Mouse (Mus musculus): Measurements from ENCODE around the gene Trappc3l. TPM values are rescaled to one million over a fixed set of nuclear protein-coding genes. Genes with fewer than 3 reads are reported as not detected.
"Not testable (repeated sequence)": the region's sequence is repeated elsewhere in the genome, so short reads cannot be mapped to it uniquely, and the experiment has no call there.

The Trappc3l gene
- not detected in 2 replicates for polyA plus RNA-seq (2014; fragmentation: Nextera tagmentation; extraction: Ambion mirVana)

- H3K27ac ChIP-seq (ENCODE audit: low read depth, low read length), result no peak within 1 kb of the TSS
- WGBS, result 81% methylated on average over 3 of the region's 3 CpGs
- DNase-seq (ENCODE audit: low spot score, missing footprints) (no peak), ATAC-seq (ENCODE audit: low FRiP score) (no peak)
- no peaks in the 10 kb centered on the region for H3K36me3 ChIP-seq (ENCODE audit: control insufficient read depth, insufficient read depth, low read length)
- H3K4me3 ChIP-seq (ENCODE audit: low read depth, low read length), result no peak within 1 kb of the TSS
- H3K9me3 ChIP-seq (ENCODE audit: control insufficient read depth, low read length), result no peaks in the 10 kb centered on the region
- no peak within 1 kb of the TSS for H3K9ac ChIP-seq (ENCODE audit: low read length)
- no peaks in the 10 kb centered on the region for H3K4me1 ChIP-seq (ENCODE audit: control insufficient read depth, insufficient read depth, low read length)
- H3K4me2 ChIP-seq, result no peak within 1 kb of the TSS
- H3K27me3 ChIP-seq (ENCODE audit: control insufficient read depth, insufficient read depth, low read length), result no peaks in the 10 kb centered on the region
These were observed at the start of gene Trappc3l for GRCm38 (mm10) chr10:34037401-34037800. TSS of gene Trappc3l (plus strand) at chr10:34037597.

- H3K27ac ChIP-seq (ENCODE audit: low read depth, low read length); H3K9ac ChIP-seq (ENCODE audit: low read length); H3K36me3 ChIP-seq (ENCODE audit: control insufficient read depth, insufficient read depth, low read length); ATAC-seq (ENCODE audit: low FRiP score); H3K9me3 ChIP-seq (ENCODE audit: control insufficient read depth, low read length); H3K27me3 ChIP-seq (ENCODE audit: control insufficient read depth, insufficient read depth, low read length); H3K4me2 ChIP-seq; H3K4me3 ChIP-seq (ENCODE audit: low read depth, low read length); H3K4me1 ChIP-seq (ENCODE audit: control insufficient read depth, insufficient read depth, low read length); DNase-seq (ENCODE audit: low spot score, missing footprints): not testable (repeated sequence)
- 92% methylated on average over 6 of the region's 8 CpGs for WGBS
These were observed 40.7 kb upstream of the Trappc3l start for GRCm38 (mm10) chr10:33996686-33997085.

GRCm38 (mm10) chr10:33998397-33998796, 39.0 kb upstream of the Trappc3l start:
- ATAC-seq (ENCODE audit: low FRiP score), result no peak
- no peaks in the 10 kb centered on the region; the same call in 1 of the 2 replicates for H3K36me3 ChIP-seq (ENCODE audit: control insufficient read depth, insufficient read depth, low read length)
- H3K4me1 ChIP-seq (ENCODE audit: control insufficient read depth, insufficient read depth, low read length), result no peaks in the 10 kb centered on the region

GRCm38 (mm10) chr10:34012581-34012980, 24.8 kb upstream of the Trappc3l start:
- no peak for ATAC-seq (ENCODE audit: low FRiP score)
- Histone ChIP-seq H3K9me3 (ENCODE audit: control insufficient read depth, low read length) (no peaks in the 10 kb centered on the region), H3K27ac (ENCODE audit: low read depth, low read length) (no peak overlapping the region), H3K9ac (ENCODE audit: low read length) (no peak overlapping the region), H3K36me3 (ENCODE audit: control insufficient read depth, insufficient read depth, low read length) (no peaks in the 10 kb centered on the region; the same call in 1 of the 2 replicates), H3K4me3 (ENCODE audit: low read depth, low read length) (no peak overlapping the region), H3K4me2 (no peak overlapping the region), H3K4me1 (ENCODE audit: control insufficient read depth, insufficient read depth, low read length) (no peaks in the 10 kb centered on the region), H3K27me3 (ENCODE audit: control insufficient read depth, insufficient read depth, low read length) (no peaks in the 10 kb centered on the region)
- no peak for DNase-seq (ENCODE audit: low spot score, missing footprints)
- WGBS, result 95% methylated on average over 4 of the region's 4 CpGs

More at GRCm38 (mm10) chr10:33998397-33998796, 39.0 kb upstream of the Trappc3l start:
- Histone ChIP-seq H3K4me2 (no peak overlapping the region), H3K9me3 (ENCODE audit: control insufficient read depth, low read length) (no peaks in the 10 kb centered on the region), H3K27me3 (ENCODE audit: control insufficient read depth, insufficient read depth, low read length) (no peaks in the 10 kb centered on the region), H3K9ac (ENCODE audit: low read length) (no peak overlapping the region), H3K27ac (ENCODE audit: low read depth, low read length) (no peak overlapping the region), H3K4me3 (ENCODE audit: low read depth, low read length) (no peak overlapping the region)
- no peak for DNase-seq (ENCODE audit: low spot score, missing footprints)

- ATAC-seq (ENCODE audit: low FRiP score) (no peak), DNase-seq (ENCODE audit: low spot score, missing footprints) (no peak)
- H3K4me1 ChIP-seq (ENCODE audit: control insufficient read depth, insufficient read depth, low read length), result peaks cover 5% of the 10 kb centered on the region
- no peaks in the 10 kb centered on the region for H3K27me3 ChIP-seq (ENCODE audit: control insufficient read depth, insufficient read depth, low read length)
- H3K4me2 ChIP-seq, result no peak overlapping the region
- no peaks in the 10 kb centered on the region; the same call in 1 of the 2 replicates for H3K36me3 ChIP-seq (ENCODE audit: control insufficient read depth, insufficient read depth, low read length)
- no peak overlapping the region for H3K4me3 ChIP-seq (ENCODE audit: low read depth, low read length)
- H3K9ac ChIP-seq (ENCODE audit: low read length), result no peak overlapping the region
- no peaks in the 10 kb centered on the region for H3K9me3 ChIP-seq (ENCODE audit: control insufficient read depth, low read length)
- WGBS, result 72% methylated on average over 2 of the region's 2 CpGs
- no peak overlapping the region for H3K27ac ChIP-seq (ENCODE audit: low read depth, low read length)
These were observed 24.2 kb upstream of the Trappc3l start for GRCm38 (mm10) chr10:34013241-34013640.

GRCm38 (mm10) chr10:34018746-34019301, 18.6 kb upstream of the Trappc3l start:
- DNase-seq (ENCODE audit: low spot score, missing footprints) (peak; percentile 86), ATAC-seq (ENCODE audit: low FRiP score) (no peak)
- WGBS, result under 1% methylated on average over 21 of the region's 21 CpGs
- peak overlapping the region; percentile 93 for H3K9ac ChIP-seq (ENCODE audit: low read length)
- H3K4me1 ChIP-seq (ENCODE audit: control insufficient read depth, insufficient read depth, low read length), result peaks cover 14% of the 10 kb centered on the region
- H3K4me3 ChIP-seq (ENCODE audit: low read depth, low read length), result peak overlapping the region; percentile 71
- peak overlapping the region; percentile 73 for H3K27ac ChIP-seq (ENCODE audit: low read depth, low read length)
- peak overlapping the region; percentile 78 for H3K4me2 ChIP-seq
- H3K27me3 ChIP-seq (ENCODE audit: control insufficient read depth, insufficient read depth, low read length), result no peaks in the 10 kb centered on the region
- H3K36me3 ChIP-seq (ENCODE audit: control insufficient read depth, insufficient read depth, low read length), result no peaks in the 10 kb centered on the region
- H3K9me3 ChIP-seq (ENCODE audit: control insufficient read depth, low read length), result no peaks in the 10 kb centered on the region

- Histone ChIP-seq H3K27me3 (ENCODE audit: control insufficient read depth, insufficient read depth, low read length) (no peaks in the 10 kb centered on the region), H3K4me1 (ENCODE audit: control insufficient read depth, insufficient read depth, low read length) (peaks cover 14% of the 10 kb centered on the region), H3K27ac (ENCODE audit: low read depth, low read length) (peak within 1 kb of the TSS; percentile 73), H3K9ac (ENCODE audit: low read length) (peak within 1 kb of the TSS; percentile 93), H3K4me2 (peak within 1 kb of the TSS; percentile 78), H3K9me3 (ENCODE audit: control insufficient read depth, low read length) (no peaks in the 10 kb centered on the region), H3K4me3 (ENCODE audit: low read depth, low read length) (peak within 1 kb of the TSS; percentile 71), H3K36me3 (ENCODE audit: control insufficient read depth, insufficient read depth, low read length) (no peaks in the 10 kb centered on the region)
- DNase-seq (ENCODE audit: low spot score, missing footprints), result peak; percentile 99
- peak; percentile 100 for ATAC-seq (ENCODE audit: low FRiP score)
- WGBS, result under 1% methylated on average over 82 of the region's 82 CpGs
These were observed 17.9 kb upstream of the Trappc3l start, which contains the start of gene Rwdd1 for GRCm38 (mm10) chr10:34019302-34020075. TSS of gene Rwdd1 (minus strand) at chr10:34019624.

GRCm38 (mm10) chr10:34030322-34030721, 7.1 kb upstream of the Trappc3l start:
- Histone ChIP-seq H3K36me3 (ENCODE audit: control insufficient read depth, insufficient read depth, low read length) (no peaks in the 10 kb centered on the region), H3K27ac (ENCODE audit: low read depth, low read length) (no peak overlapping the region), H3K9me3 (ENCODE audit: control insufficient read depth, low read length) (no peaks in the 10 kb centered on the region), H3K4me3 (ENCODE audit: low read depth, low read length) (no peak overlapping the region), H3K4me1 (ENCODE audit: control insufficient read depth, insufficient read depth, low read length) (no peaks in the 10 kb centered on the region), H3K4me2 (no peak overlapping the region), H3K9ac (ENCODE audit: low read length) (no peak overlapping the region), H3K27me3 (ENCODE audit: control insufficient read depth, insufficient read depth, low read length) (no peaks in the 10 kb centered on the region)
- ATAC-seq (ENCODE audit: low FRiP score), result no peak
- WGBS, result 82% methylated on average over 5 of the region's 5 CpGs
- DNase-seq (ENCODE audit: low spot score, missing footprints), result no peak

- peak; percentile 87 for ATAC-seq (ENCODE audit: low FRiP score)
- no peaks in the 10 kb centered on the region for H3K4me1 ChIP-seq (ENCODE audit: control insufficient read depth, insufficient read depth, low read length)
- WGBS, result 22% methylated on average over 22 of the region's 22 CpGs
- no peaks in the 10 kb centered on the region for H3K9me3 ChIP-seq (ENCODE audit: control insufficient read depth, low read length)
- no peaks in the 10 kb centered on the region for H3K36me3 ChIP-seq (ENCODE audit: control insufficient read depth, insufficient read depth, low read length)
- H3K9ac ChIP-seq (ENCODE audit: low read length), result peak overlapping the region; percentile 20; the same call in 1 of the 2 replicates
- peak; percentile 94 for DNase-seq (ENCODE audit: low spot score, missing footprints)
- peak overlapping the region; percentile 30; the same call in 1 of the 2 replicates for H3K4me2 ChIP-seq
- H3K27ac ChIP-seq (ENCODE audit: low read depth, low read length), result no peak overlapping the region
- H3K4me3 ChIP-seq (ENCODE audit: low read depth, low read length), result no peak overlapping the region
- no peaks in the 10 kb centered on the region for H3K27me3 ChIP-seq (ENCODE audit: control insufficient read depth, insufficient read depth, low read length)
These were observed 3.6 kb upstream of the Trappc3l start for GRCm38 (mm10) chr10:34033630-34034305.
